Mouse (Mus musculus): ENCODE measurements around the gene Braf. TPM values are rescaled to one million over a fixed set of nuclear protein-coding genes. Genes with fewer than 3 reads are reported as not detected.
"Not testable (repeated sequence)": the region's sequence is repeated elsewhere in the genome, so short reads cannot be mapped to it uniquely, and the experiment has no call there.

The Braf gene
- 10 to 100 TPM; 15.0 to 16.9 TPM for total RNA-seq (2021)
- 7.2 and 12.6 TPM in 2 replicates for polyA plus RNA-seq (2012; rRNA removed)
- long read RNA-seq, partial matches to known transcripts = 0 of 7 reads
- long read RNA-seq, other reads (novel, unspliced or antisense) = 7 of 7 reads

GRCm38 (mm10) chr6:39724866-39725711, at the start of gene Braf:
TSS of gene Braf (minus strand) at chr6:39725463.
- peaks cover 20% of the 10 kb centered on the region for H3K36me3 ChIP-seq (ENCODE audit: control insufficient read depth, insufficient read depth, low read length)
- peaks cover 6% of the 10 kb centered on the region for H3K4me1 ChIP-seq (ENCODE audit: control insufficient read depth, insufficient read depth, low read length)
- H3K27me3 ChIP-seq (ENCODE audit: control insufficient read depth, insufficient read depth, low read length) = no peaks in the 10 kb centered on the region
- intact Hi-C loops (cut with DNase I) = loop anchor here (2.0 to 5.0 kb wide), 3 partner anchors 48 to 133 kb away; partner anchors contain the start of gene Ndufb2
- WGBS = under 1% methylated on average over 71 of the region's 101 CpGs
- H3K27ac ChIP-seq = peak within 1 kb of the TSS; percentile 85
- TF ChIP-seq CTCF (IDR thresholded peaks at IDR 0.05) (peak; percentile 27), EP300 (IDR thresholded peaks at IDR 0.05; ENCODE audit: insufficient read depth, low read depth, low read length) (peak; percentile 75), POLR2A (IDR thresholded peaks at IDR 0.05; ENCODE audit: insufficient read depth, low read depth, low read length) (0 out of 2 replicates have a peak, but pooled peaks have one; percentile 37)
- DNase-seq = peak; percentile 87 to 89
- peak within 1 kb of the TSS; percentile 93 for H3K4me3 ChIP-seq
- H3K79me2 ChIP-seq (replicated peaks; ENCODE audit: control insufficient read depth, insufficient read depth, low read length) = peaks cover 5% of the 10 kb centered on the region; the same call in 1 of the 2 replicates
- peak within 1 kb of the TSS; percentile 92 for H3K9ac ChIP-seq (ENCODE audit: low read depth, low read length)

GRCm38 (mm10) chr6:39775029-39775428, 49.8 kb upstream of the Braf start:
- no peaks in the 10 kb centered on the region for H3K36me3 ChIP-seq (ENCODE audit: control insufficient read depth, insufficient read depth, low read length)
- peaks cover 2% of the 10 kb centered on the region for H3K4me1 ChIP-seq (ENCODE audit: control insufficient read depth, insufficient read depth, low read length)
- DNase-seq = no peak
- WGBS = 79% methylated on average over 9 of the region's 9 CpGs
- H3K27ac ChIP-seq = no peak overlapping the region
- H3K9ac ChIP-seq (ENCODE audit: low read depth, low read length) = no peak overlapping the region
- no peaks in the 10 kb centered on the region for H3K79me2 ChIP-seq (replicated peaks; ENCODE audit: control insufficient read depth, insufficient read depth, low read length)
- H3K4me3 ChIP-seq = no peak overlapping the region
- intact Hi-C loops (cut with DNase I) = no loop called here
- TF ChIP-seq CTCF (IDR thresholded peaks at IDR 0.05) (no peak), EP300 (IDR thresholded peaks at IDR 0.05; ENCODE audit: insufficient read depth, low read depth, low read length) (no peak), POLR2A (IDR thresholded peaks at IDR 0.05; ENCODE audit: insufficient read depth, low read depth, low read length) (no peak)
- no peaks in the 10 kb centered on the region for H3K27me3 ChIP-seq (ENCODE audit: control insufficient read depth, insufficient read depth, low read length)

- no peaks in the 10 kb centered on the region for H3K36me3 ChIP-seq (ENCODE audit: control insufficient read depth, insufficient read depth, low read length)
- no peak overlapping the region for H3K9ac ChIP-seq (ENCODE audit: low read depth, low read length)
- 89% methylated on average over 2 of the region's 2 CpGs for WGBS
- no peaks in the 10 kb centered on the region for H3K4me1 ChIP-seq (ENCODE audit: control insufficient read depth, insufficient read depth, low read length)
- no peaks in the 10 kb centered on the region for H3K27me3 ChIP-seq (ENCODE audit: control insufficient read depth, insufficient read depth, low read length)
- H3K27ac ChIP-seq = no peak overlapping the region
- H3K4me3 ChIP-seq = no peak overlapping the region
- intact Hi-C loops (cut with DNase I) = no loop called here
- no peak for DNase-seq
- TF ChIP-seq POLR2A (IDR thresholded peaks at IDR 0.05; ENCODE audit: insufficient read depth, low read depth, low read length) = no peak
- TF ChIP-seq EP300 (IDR thresholded peaks at IDR 0.05; ENCODE audit: insufficient read depth, low read depth, low read length) = no peak
- TF ChIP-seq CTCF (IDR thresholded peaks at IDR 0.05) = no peak
- H3K79me2 ChIP-seq (replicated peaks; ENCODE audit: control insufficient read depth, insufficient read depth, low read length) = no peaks in the 10 kb centered on the region
Observed at GRCm38 (mm10) chr6:39757229-39757628, 32.0 kb upstream of the Braf start.

- Histone ChIP-seq H3K27ac (peak overlapping the region; percentile 44; the same call in 1 of the 2 replicates), H3K4me3 (no peak overlapping the region), H3K36me3 (ENCODE audit: control insufficient read depth, insufficient read depth, low read length) (peaks cover 2% of the 10 kb centered on the region; the same call in 1 of the 2 replicates), H3K79me2 (replicated peaks; ENCODE audit: control insufficient read depth, insufficient read depth, low read length) (no peaks in the 10 kb centered on the region), H3K4me1 (ENCODE audit: control insufficient read depth, insufficient read depth, low read length) (no peaks in the 10 kb centered on the region), H3K9ac (ENCODE audit: low read depth, low read length) (no peak overlapping the region), H3K27me3 (ENCODE audit: control insufficient read depth, insufficient read depth, low read length) (no peaks in the 10 kb centered on the region)
- intact Hi-C loops (cut with DNase I) = no loop called here
- DNase-seq = peak; percentile 21 to 33
- no peak for TF ChIP-seq EP300 (IDR thresholded peaks at IDR 0.05; ENCODE audit: insufficient read depth, low read depth, low read length)
- TF ChIP-seq POLR2A (IDR thresholded peaks at IDR 0.05; ENCODE audit: insufficient read depth, low read depth, low read length) = no peak
- TF ChIP-seq CTCF (IDR thresholded peaks at IDR 0.05) = no peak
- 26% methylated on average over 6 of the region's 6 CpGs for WGBS
Observed at GRCm38 (mm10) chr6:39749881-39750280, 24.6 kb upstream of the Braf start.

GRCm38 (mm10) chr6:39747094-39747493, 21.8 kb upstream of the Braf start:
- intact Hi-C loops (cut with DNase I) = no loop called here
- no peaks in the 10 kb centered on the region for H3K27me3 ChIP-seq (ENCODE audit: control insufficient read depth, insufficient read depth, low read length)
- no peak overlapping the region for H3K9ac ChIP-seq (ENCODE audit: low read depth, low read length)
- no peak overlapping the region for H3K27ac ChIP-seq
- no peak overlapping the region for H3K4me3 ChIP-seq
- no peaks in the 10 kb centered on the region for H3K4me1 ChIP-seq (ENCODE audit: control insufficient read depth, insufficient read depth, low read length)
- no peaks in the 10 kb centered on the region for H3K79me2 ChIP-seq (replicated peaks; ENCODE audit: control insufficient read depth, insufficient read depth, low read length)
- TF ChIP-seq EP300 (IDR thresholded peaks at IDR 0.05; ENCODE audit: insufficient read depth, low read depth, low read length) = no peak
- TF ChIP-seq CTCF (IDR thresholded peaks at IDR 0.05) = no peak
- no peak for TF ChIP-seq POLR2A (IDR thresholded peaks at IDR 0.05; ENCODE audit: insufficient read depth, low read depth, low read length)
- DNase-seq = no peak
- peaks cover 2% of the 10 kb centered on the region; the same call in 1 of the 2 replicates for H3K36me3 ChIP-seq (ENCODE audit: control insufficient read depth, insufficient read depth, low read length)
- WGBS = 70% methylated on average over 1 of the region's 1 CpGs

- intact Hi-C loops (cut with DNase I) = no loop called here
- H3K79me2 ChIP-seq (replicated peaks; ENCODE audit: control insufficient read depth, insufficient read depth, low read length) = no peaks in the 10 kb centered on the region
- DNase-seq = no peak
- no peak overlapping the region for H3K27ac ChIP-seq
- no peaks in the 10 kb centered on the region for H3K27me3 ChIP-seq (ENCODE audit: control insufficient read depth, insufficient read depth, low read length)
- TF ChIP-seq EP300 (IDR thresholded peaks at IDR 0.05; ENCODE audit: insufficient read depth, low read depth, low read length) = no peak
- no peak for TF ChIP-seq CTCF (IDR thresholded peaks at IDR 0.05)
- TF ChIP-seq POLR2A (IDR thresholded peaks at IDR 0.05; ENCODE audit: insufficient read depth, low read depth, low read length) = no peak
- WGBS = 80% methylated on average over 1 of the region's 1 CpGs
- no peaks in the 10 kb centered on the region for H3K4me1 ChIP-seq (ENCODE audit: control insufficient read depth, insufficient read depth, low read length)
- H3K4me3 ChIP-seq = no peak overlapping the region
- H3K36me3 ChIP-seq (ENCODE audit: control insufficient read depth, insufficient read depth, low read length) = peaks cover 2% of the 10 kb centered on the region; the same call in 1 of the 2 replicates
- no peak overlapping the region for H3K9ac ChIP-seq (ENCODE audit: low read depth, low read length)
Observed at GRCm38 (mm10) chr6:39745456-39745855, 20.2 kb upstream of the Braf start.

- intact Hi-C loops (cut with DNase I) = not testable (repeated sequence)
Observed at GRCm38 (mm10) chr6:39739698-39740097, 14.4 kb upstream of the Braf start.

More at GRCm38 (mm10) chr6:39739698-39740097, 14.4 kb upstream of the Braf start:
- H3K4me3 ChIP-seq; H3K9ac ChIP-seq (ENCODE audit: low read depth, low read length); H3K79me2 ChIP-seq (replicated peaks; ENCODE audit: control insufficient read depth, insufficient read depth, low read length); H3K27me3 ChIP-seq (ENCODE audit: control insufficient read depth, insufficient read depth, low read length); DNase-seq; H3K36me3 ChIP-seq (ENCODE audit: control insufficient read depth, insufficient read depth, low read length); H3K27ac ChIP-seq; H3K4me1 ChIP-seq (ENCODE audit: control insufficient read depth, insufficient read depth, low read length): not testable (repeated sequence)
- WGBS = 85% methylated on average over 9 of the region's 9 CpGs

Measured in heart, adult 2 months (tissue).